Mouse (Mus musculus) common myeloid progenitor, adult 5-6 weeks (primary cell): ENCODE measurements around the gene Vmn2r54. TPM values are rescaled to one million over a fixed set of nuclear protein-coding genes. Genes with fewer than 3 reads are reported as not detected.
"Not testable (repeated sequence)": the region's sequence is repeated elsewhere in the genome, so short reads cannot be mapped to it uniquely, and the experiment has no call there.

Source experiments
- ATAC-seq: replicated peaks from 2 replicates; pipeline ENCODE4 v1.8.0; 2016; ENCODE audit warnings: low read depth, mild to moderate bottlenecking, moderate TSS enrichment, inconsistent platforms; ENCODE audit not compliant: poor library complexity, severe bottlenecking
- total RNA-seq: library from RNA; stranded (forward); fragments of 200-1000, 187-1606 nt; gene quantifications from 2 replicates; pipeline ENCODE4 v1.2.3, GENCODE M21; 2017

Vmn2r54 gene
- total RNA-seq = not detected in 2 replicates

GRCm38 (mm10) chr7:12640219-12640618 lies at the start of gene Vmn2r54:
Gene Vmn2r54 (minus strand): TSS chr7:12640319.
- ATAC-seq = not testable (repeated sequence)

GRCm38 (mm10) chr7:12684903-12685302 lies 44.8 kb upstream of the Vmn2r54 start, which contains the start of gene Vmn2r55:
Gene Vmn2r55 (minus strand): TSS chr7:12685003.
- not testable (repeated sequence) for ATAC-seq

GRCm38 (mm10) chr7:12608688-12609087 lies 31.4 kb downstream of the Vmn2r54 start, which contains the start of gene Vmn2r53:
Gene Vmn2r53 (minus strand): TSS chr7:12608788.
- no peak for ATAC-seq

Other genes with a start within 250 kb of the Vmn2r54 start
- 2.5 and 5.3 TPM in 2 replicates for gene Zfp551, start 217.6 kb downstream of the Vmn2r54 start, total RNA-seq
- 13.8 and 14.4 TPM in 2 replicates for gene Zfp606, start 162.0 kb downstream of the Vmn2r54 start, total RNA-seq
- not detected in 2 replicates for gene 2900092C05Rik, start 127.8 kb downstream of the Vmn2r54 start, total RNA-seq
- under 0.01 TPM in 1 of 2 replicates, not detected in the other for gene Vmn2r53, start 31.5 kb downstream of the Vmn2r54 start, total RNA-seq
- gene Vmn2r55, start 44.7 kb upstream of the Vmn2r54 start, total RNA-seq = not detected in 2 replicates
- not detected in 2 replicates for gene Vmn2r56, start 94.7 kb upstream of the Vmn2r54 start, total RNA-seq
- 2.7 and 5.7 TPM in 2 replicates for gene Zscan18, start 163.3 kb upstream of the Vmn2r54 start, total RNA-seq
- 9.8 and 11.9 TPM in 2 replicates for gene Zfp329, start 178.5 kb upstream of the Vmn2r54 start, total RNA-seq
- gene Zfp110, start 194.4 kb upstream of the Vmn2r54 start, total RNA-seq = 25.2 and 44.3 TPM in 2 replicates
- 1.4 and 2.8 TPM in 2 replicates for gene Zfp128, start 240.9 kb upstream of the Vmn2r54 start, total RNA-seq